Mouse (Mus musculus) testis, adult 2 months (tissue): ENCODE data around the gene Gamt.

ENCODE experiments used
- CTCF ChIP-seq: fragments of 200-500 bp; IDR thresholded peaks from 2 replicates; pipeline ENCODE4 v1.5.1; 2012; ENCODE audit warnings: low read depth, mild to moderate bottlenecking, inconsistent platforms, low read length, moderate library complexity; ENCODE audit not compliant: control insufficient read depth, insufficient read depth, insufficient replicate concordance
- POLR2A ChIP-seq: fragments of 200-500 bp; IDR thresholded peaks from 2 replicates; pipeline ENCODE4 v1.6.1; 2012; ENCODE audit warnings: low read depth, mild to moderate bottlenecking, inconsistent platforms, low read length, moderate library complexity; ENCODE audit not compliant: control insufficient read depth

- TF ChIP-seq POLR2A: no peak
- no peak for TF ChIP-seq CTCF
Observed at GRCm38 (mm10) chr10:80238306-80238705, 22.5 kb downstream of the Gamt start.
